Mouse (Mus musculus) limb, embryonic 10.5 days (tissue): ENCODE results near the gene Rngtt. TPM values are rescaled to one million over a fixed set of nuclear protein-coding genes. Genes with fewer than 3 reads are reported as not detected.

Experiments
- DNase-seq: peaks from one replicate; pipeline ENCODE4 v3.0.0-alpha.2; 2017; ENCODE audit warnings: low spot score
- H3K27ac ChIP-seq: fragments of 300-500 bp; sonication (generic); 2 replicates; pipeline ENCODE4 v1.5.1; 2016; ENCODE audit warnings: mild to moderate bottlenecking
- H3K27me3 ChIP-seq: fragments of 300-500 bp; sonication (generic); 2 replicates; pipeline ENCODE4 v1.6.1; 2016; ENCODE audit warnings: low read depth, mild to moderate bottlenecking; ENCODE audit not compliant: poor library complexity, severe bottlenecking
- H3K36me3 ChIP-seq: fragments of 300-500 bp; sonication (generic); 2 replicates; pipeline ENCODE4 v1.6.1; 2016; ENCODE audit warnings: mild to moderate bottlenecking, moderate library complexity
- H3K4me1 ChIP-seq: fragments of 300-500 bp; sonication (generic); 2 replicates; pipeline ENCODE4 v1.6.1; 2016
- H3K4me3 ChIP-seq: fragments of 300-500 bp; sonication (generic); 2 replicates; pipeline ENCODE4 v1.5.1; 2016; ENCODE audit warnings: mild to moderate bottlenecking, moderate library complexity
- H3K9me3 ChIP-seq: fragments of 300-500 bp; sonication (generic); replicated peaks from 2 replicates; pipeline ENCODE4 v1.6.1; 2016; ENCODE audit warnings: mild to moderate bottlenecking
- WGBS: fragments of 180-500 bp; shearing (Covaris S2); methylation state at CpG from one replicate; pipeline ENCODE4 v1.1.7; 2016; 5-methylcytosine and 5-hydroxymethylcytosine counted together
- polyA plus RNA-seq: library from polyadenylated mRNA; unstranded; fragments of >200 nt; fragmentation: Nextera tagmentation; extraction: Ambion mirVana; gene quantifications from 2 replicates; pipeline ENCODE4 v1.2.1, GENCODE M21; 2016

The Rngtt gene
- polyA plus RNA-seq, 1 experiment from 2014 or later, result 33.8 TPM

DNA sequence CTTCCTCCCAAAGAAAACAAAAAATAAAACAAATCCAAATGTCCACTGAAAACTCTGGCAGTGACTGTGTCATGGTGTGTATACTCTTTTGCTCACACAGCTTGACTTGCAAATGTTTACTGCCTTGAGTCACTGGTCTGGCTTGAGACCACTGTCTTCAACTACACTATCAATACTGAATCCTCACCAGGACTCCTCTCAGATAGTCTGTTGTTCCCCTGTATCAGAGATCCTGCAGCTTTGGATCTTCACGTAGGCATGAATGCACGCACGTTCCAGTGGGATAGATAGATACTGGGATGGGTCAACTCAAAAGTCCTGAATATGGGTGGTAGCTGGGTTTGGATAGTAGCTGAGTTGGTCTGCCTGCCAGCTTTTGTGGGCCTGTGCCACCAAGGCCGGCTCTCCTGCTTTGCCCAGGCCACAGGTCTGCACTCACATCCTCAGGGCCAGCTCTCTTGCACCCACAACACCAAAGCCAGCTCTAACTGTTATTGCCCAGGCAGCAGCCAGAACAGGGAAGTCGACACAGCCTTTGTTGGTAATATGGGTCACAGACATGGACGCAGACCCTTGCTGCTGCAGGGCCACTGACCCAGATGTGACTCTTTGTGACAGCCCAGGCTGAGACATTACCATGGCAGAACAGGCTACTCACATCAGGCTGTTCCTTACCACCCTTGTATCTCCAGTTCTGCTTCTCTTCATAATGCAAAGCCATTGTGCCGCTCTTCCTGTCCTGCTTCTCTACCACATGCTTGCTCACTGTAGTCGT is 168.1 kb downstream of the Rngtt start:
- 95% methylated on average over 8 of the region's 8 CpGs for WGBS
- DNase-seq, result no peak
- Histone ChIP-seq H3K4me3 (no peak overlapping the region), H3K9me3 (no peaks in the 10 kb centered on the region), H3K4me1 (no peaks in the 10 kb centered on the region), H3K36me3 (no peaks in the 10 kb centered on the region), H3K27ac (no peak overlapping the region), H3K27me3 (no peaks in the 10 kb centered on the region)

DNA sequence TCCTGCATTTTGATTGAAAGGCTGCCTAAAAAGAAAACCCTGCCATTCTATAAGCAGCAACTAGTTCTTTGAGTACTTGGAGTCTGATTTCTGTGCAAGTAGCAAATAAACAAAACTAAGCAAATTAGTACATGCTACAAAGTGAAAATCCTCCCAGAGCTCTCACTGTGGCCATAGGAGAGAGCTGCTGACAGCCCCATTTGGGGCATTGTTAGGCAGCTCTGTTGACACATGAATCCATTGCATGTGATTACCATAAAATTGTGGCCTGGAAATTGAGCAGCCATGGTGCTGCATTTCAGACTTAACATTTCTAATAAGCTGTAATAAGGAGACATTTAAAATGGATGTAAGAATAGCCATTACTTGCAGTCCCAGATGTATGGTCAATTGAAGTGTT is 171.6 kb downstream of the Rngtt start:
- Histone ChIP-seq H3K27ac (no peak overlapping the region), H3K36me3 (no peaks in the 10 kb centered on the region), H3K4me1 (no peaks in the 10 kb centered on the region), H3K27me3 (no peaks in the 10 kb centered on the region), H3K9me3 (no peaks in the 10 kb centered on the region), H3K4me3 (no peak overlapping the region)
- DNase-seq, result no peak

DNA sequence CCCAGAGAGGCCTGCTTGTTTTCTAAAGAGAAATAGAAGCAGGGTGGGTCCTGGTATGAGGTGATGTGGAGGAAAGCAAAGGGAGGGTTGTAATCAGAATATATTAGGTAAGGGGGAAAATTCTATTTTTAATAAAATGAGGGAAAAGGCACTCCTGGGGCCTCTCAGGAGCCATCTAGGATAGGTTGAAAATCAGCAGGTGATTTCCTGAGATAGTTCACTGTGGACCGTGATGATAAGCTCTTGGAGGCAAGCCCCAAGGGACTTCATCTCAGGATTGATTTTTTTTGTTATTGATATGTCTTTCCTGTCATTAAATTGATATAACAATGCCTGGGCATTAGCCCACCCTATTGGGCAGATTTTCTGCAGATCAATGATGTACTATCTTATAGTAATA is 175.9 kb downstream of the Rngtt start:
- H3K27me3 ChIP-seq, result no peaks in the 10 kb centered on the region
- WGBS, result 95% methylated on average over 1 of the region's 1 CpGs
- no peak overlapping the region for H3K4me3 ChIP-seq
- H3K4me1 ChIP-seq, result no peaks in the 10 kb centered on the region
- no peak for DNase-seq
- H3K36me3 ChIP-seq, result no peaks in the 10 kb centered on the region
- no peak overlapping the region for H3K27ac ChIP-seq
- H3K9me3 ChIP-seq, result no peaks in the 10 kb centered on the region

DNA sequence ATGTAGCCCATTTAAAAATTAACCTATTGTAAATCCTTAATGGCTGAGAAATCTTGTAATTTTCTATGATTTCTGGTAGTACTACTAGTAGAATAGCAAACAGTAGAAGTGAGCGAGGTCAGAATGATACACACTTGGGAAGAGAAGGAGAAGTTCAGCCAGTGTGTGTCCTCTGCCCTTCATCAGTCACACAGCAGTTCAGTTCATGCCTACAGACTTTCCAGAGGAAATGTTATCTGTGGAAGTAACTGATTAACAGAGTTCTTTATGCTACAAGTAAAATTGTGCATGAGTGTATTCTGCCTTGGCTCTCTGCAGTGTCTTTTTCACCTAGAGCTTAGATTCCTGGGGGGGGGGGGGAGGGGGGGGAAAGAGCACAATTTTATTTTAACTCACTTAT is 181.0 kb downstream of the Rngtt start:
- DNase-seq, result no peak
- 95% methylated on average over 1 of the region's 1 CpGs for WGBS
- Histone ChIP-seq H3K4me3 (no peak overlapping the region), H3K9me3 (no peaks in the 10 kb centered on the region), H3K4me1 (no peaks in the 10 kb centered on the region), H3K27ac (no peak overlapping the region), H3K27me3 (no peaks in the 10 kb centered on the region), H3K36me3 (no peaks in the 10 kb centered on the region)

DNA sequence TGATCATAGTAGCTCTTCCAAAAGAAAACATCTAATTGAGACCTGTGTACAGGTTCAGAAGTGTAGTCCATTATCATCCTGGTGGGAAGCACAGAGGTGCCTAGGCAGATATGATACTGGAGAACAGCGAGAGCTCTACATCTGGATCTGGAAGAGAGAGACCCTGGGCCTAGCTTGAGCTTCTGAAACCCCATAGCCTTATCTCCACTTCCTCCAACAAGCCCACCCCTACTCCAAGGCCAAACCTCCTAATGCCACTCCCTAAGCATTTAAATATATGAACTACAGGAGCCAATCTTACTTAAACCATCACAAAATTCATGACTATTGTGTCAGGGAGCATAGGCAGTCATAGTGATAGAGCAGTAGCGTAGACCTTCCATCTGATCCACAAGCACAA is 184.3 kb downstream of the Rngtt start:
- no peak for DNase-seq
- Histone ChIP-seq H3K27ac (no peak overlapping the region), H3K9me3 (no peaks in the 10 kb centered on the region), H3K36me3 (no peaks in the 10 kb centered on the region), H3K4me3 (no peak overlapping the region), H3K27me3 (no peaks in the 10 kb centered on the region), H3K4me1 (no peaks in the 10 kb centered on the region)
- 96% methylated on average over 2 of the region's 2 CpGs for WGBS

DNA sequence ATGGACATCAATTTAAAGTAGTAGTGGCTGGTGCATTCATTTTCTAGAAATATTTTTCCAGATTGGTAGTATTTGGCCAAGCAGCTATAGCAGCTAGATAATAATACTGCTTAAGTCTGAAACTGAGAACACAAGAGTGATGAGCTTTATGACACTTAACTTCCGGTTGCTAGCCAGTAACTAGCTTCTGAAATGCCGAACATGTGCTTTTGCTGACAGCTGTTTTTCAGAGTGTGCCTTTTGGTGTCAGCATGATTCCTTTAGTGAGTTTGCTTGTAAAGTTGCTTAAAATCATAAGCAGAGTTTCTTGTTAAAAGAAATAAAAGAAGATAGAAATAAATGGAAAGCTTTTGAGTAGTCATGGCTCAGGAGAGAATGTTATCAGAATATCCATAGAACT is 186.9 kb downstream of the Rngtt start:
- H3K9me3 ChIP-seq, result no peaks in the 10 kb centered on the region
- peaks cover 14% of the 10 kb centered on the region for H3K36me3 ChIP-seq
- WGBS, result 80% methylated on average over 2 of the region's 2 CpGs
- H3K27me3 ChIP-seq, result no peaks in the 10 kb centered on the region
- no peak overlapping the region for H3K4me3 ChIP-seq
- no peaks in the 10 kb centered on the region for H3K4me1 ChIP-seq
- DNase-seq, result no peak
- H3K27ac ChIP-seq, result no peak overlapping the region

DNA sequence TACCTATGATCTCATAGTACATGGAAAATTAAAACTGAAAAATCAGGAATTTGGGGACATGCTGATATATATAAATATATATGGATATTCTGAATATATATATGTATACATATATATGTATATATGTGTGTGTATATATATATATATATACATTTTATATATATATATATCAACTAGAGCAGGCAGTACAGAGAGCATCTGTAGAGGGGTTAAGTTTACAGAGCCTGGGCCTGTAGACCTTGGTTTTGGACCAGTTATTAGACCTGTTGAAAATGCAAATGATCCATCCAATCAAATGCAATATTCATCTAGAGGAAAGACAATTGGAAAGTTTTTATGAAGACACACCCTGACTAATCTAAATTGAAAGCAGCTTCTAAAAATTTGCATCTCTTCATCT is 187.5 kb downstream of the Rngtt start:
- Histone ChIP-seq H3K4me3 (no peak overlapping the region), H3K9me3 (no peaks in the 10 kb centered on the region), H3K4me1 (no peaks in the 10 kb centered on the region), H3K36me3 (peaks cover 18% of the 10 kb centered on the region), H3K27ac (no peak overlapping the region), H3K27me3 (no peaks in the 10 kb centered on the region)
- DNase-seq, result no peak

DNA sequence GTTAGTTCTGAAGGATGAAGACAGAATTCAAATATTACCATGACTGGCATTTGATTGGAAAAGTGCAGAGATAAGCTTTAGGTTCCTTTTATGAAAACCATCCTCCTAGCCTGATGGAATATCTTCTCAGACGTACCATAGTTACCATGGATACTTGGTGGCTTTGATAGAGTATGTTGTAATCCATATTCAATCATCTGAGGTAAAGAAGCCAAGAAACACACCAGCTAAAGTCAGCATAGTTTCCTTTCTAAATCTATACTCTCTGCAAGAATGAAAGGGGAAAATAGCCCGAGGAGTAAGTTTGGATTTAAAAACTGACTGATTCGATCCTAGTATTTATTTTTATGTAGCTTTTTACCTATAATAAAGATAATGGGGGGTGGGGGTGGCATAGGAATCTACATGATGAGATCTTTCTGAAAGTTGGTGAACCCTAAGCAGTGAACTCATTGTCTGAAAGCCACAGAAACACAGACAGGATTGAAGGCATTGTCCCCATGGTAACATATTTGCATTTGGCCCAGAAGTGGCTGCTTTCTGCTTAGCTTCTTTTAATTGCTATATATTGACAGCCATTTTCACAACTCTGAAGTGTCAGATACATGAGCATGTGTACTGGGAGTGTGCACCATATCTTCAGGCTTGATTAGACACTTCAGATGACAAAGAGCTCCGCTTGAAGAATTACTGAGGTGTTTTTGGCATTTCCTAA is 188.2 kb downstream of the Rngtt start:
- H3K4me1 ChIP-seq, result no peaks in the 10 kb centered on the region
- H3K4me3 ChIP-seq, result no peak overlapping the region
- H3K27me3 ChIP-seq, result no peaks in the 10 kb centered on the region
- peaks cover 23% of the 10 kb centered on the region for H3K36me3 ChIP-seq
- no peaks in the 10 kb centered on the region for H3K9me3 ChIP-seq
- DNase-seq, result no peak
- no peak overlapping the region for H3K27ac ChIP-seq
- WGBS, result 92% methylated on average over 4 of the region's 4 CpGs

DNA sequence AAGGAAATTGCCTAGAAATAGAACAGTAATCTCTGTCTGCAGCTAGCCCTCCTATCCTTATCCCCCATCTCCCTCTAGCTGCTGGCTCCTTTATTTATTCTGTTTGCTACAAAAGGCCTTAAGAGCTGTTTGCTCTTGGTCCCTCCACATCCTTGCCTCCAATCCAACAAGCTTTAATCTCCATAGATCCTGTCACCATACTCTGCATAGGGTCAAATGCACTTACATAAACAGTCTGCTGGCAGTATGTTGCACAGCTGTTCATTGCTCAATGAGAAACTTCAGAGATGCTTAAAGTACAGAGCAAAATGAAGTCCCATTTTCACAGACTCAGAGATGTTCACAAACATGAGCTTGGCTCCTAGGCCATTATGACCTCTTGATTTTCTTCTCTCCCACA is 196.5 kb downstream of the Rngtt start:
- peaks cover 29% of the 10 kb centered on the region for H3K36me3 ChIP-seq
- no peak overlapping the region for H3K4me3 ChIP-seq
- no peaks in the 10 kb centered on the region for H3K27me3 ChIP-seq
- H3K4me1 ChIP-seq, result no peaks in the 10 kb centered on the region
- H3K9me3 ChIP-seq, result no peaks in the 10 kb centered on the region
- H3K27ac ChIP-seq, result no peak overlapping the region
- DNase-seq, result no peak

DNA sequence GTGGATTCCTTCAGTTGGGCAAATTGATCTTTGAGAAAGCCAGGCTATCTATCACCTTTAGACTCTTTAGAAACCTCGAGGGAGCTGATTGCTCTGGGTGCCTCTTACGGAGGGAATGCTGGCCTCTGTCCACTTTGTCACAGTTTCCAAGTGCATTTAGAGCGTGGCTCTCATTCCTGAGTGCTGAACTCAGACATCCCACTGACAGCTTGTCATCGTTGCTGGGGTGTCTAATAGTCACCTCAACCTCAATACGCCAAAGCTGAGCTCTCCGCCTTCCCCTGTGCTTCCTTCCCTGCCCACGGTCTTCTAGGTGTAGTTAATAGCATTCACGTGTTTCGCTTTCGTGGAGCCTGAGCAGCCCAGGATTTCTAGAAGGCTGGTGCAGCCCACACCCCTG is 200.4 kb downstream of the Rngtt start:
- 0 out of 2 replicates have a peak, but pooled peaks cover 4% of the 10 kb centered on the region for H3K36me3 ChIP-seq
- H3K27ac ChIP-seq, result no peak overlapping the region
- DNase-seq, result peak; percentile 15
- H3K4me3 ChIP-seq, result no peak overlapping the region
- no peaks in the 10 kb centered on the region for H3K27me3 ChIP-seq
- H3K4me1 ChIP-seq, result no peaks in the 10 kb centered on the region
- 87% methylated on average over 10 of the region's 10 CpGs for whole genome bisulfite sequencing
- H3K9me3 ChIP-seq, result no peaks in the 10 kb centered on the region

DNA sequence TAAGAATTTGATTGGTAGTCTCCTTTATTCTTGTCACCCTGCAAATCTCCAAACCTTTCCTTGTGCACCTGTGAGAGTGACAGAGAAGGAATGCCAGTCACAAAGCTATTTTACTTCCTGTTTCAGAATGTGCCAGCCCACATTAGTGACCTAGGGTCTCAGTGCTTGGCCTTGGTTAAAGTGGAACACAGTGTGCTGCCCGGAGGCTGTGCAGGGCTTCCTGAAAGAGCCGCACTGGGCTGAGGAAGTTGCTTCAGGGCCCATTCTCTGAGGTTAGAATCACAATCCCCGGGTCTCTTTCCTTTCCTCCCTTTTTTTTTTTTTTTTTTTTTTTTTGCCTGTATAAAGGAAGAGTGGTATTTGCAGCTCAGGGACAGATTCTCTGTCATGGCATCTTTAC is 203.3 kb downstream of the Rngtt start:
- WGBS, result 77% methylated on average over 3 of the region's 3 CpGs
- Histone ChIP-seq H3K9me3 (no peaks in the 10 kb centered on the region), H3K4me1 (no peaks in the 10 kb centered on the region), H3K4me3 (no peak overlapping the region), H3K27me3 (no peaks in the 10 kb centered on the region), H3K36me3 (no peaks in the 10 kb centered on the region), H3K27ac (no peak overlapping the region)
- peak; percentile 25 for DNase-seq

DNA sequence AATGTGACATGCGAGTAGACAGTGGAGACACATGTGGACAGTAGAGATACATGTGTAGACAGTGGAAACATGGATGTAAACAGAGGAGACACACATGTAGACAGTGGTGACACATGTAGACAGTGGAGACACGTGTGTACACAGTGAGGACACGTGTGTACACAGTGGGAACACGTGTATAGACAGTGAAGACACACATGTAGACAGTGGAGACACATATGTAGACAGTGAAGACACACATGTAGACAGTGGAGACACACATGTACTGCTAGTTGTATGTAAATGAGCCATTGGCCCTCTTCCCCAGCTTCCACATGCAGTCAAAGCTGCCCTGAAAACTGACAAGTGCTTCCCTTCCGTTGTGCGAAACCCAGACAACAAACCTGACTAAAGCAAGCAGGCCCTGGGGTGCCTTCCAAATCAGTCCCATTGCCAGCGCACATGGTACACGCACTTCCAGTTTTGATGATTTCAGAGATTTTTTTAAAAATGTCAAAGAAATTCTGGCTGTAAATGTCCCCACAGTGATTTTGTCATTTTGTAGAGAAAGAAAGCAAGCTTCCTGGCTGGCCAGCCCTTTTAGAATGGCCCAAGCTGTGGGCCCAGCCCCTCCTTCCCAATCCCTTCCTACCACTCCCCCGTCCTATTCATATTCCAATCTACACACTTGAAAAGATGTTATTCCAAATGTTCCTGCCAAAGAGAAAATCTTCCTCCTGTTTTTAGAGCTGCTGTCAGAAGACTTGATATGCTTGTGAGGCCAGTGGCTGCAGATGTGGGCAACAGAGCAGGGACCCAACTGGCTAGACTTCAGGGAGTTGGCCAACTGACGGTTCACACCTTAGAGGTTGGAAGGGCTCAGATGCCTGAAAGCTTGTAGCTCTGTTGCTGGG is 204.2 kb downstream of the Rngtt start:
- no peaks in the 10 kb centered on the region for H3K4me1 ChIP-seq
- H3K27ac ChIP-seq, result no peak overlapping the region
- H3K4me3 ChIP-seq, result no peak overlapping the region
- H3K9me3 ChIP-seq, result no peaks in the 10 kb centered on the region
- WGBS, result 90% methylated on average over 10 of the region's 10 CpGs
- H3K27me3 ChIP-seq, result no peaks in the 10 kb centered on the region
- peak; percentile 15 for DNase-seq
- H3K36me3 ChIP-seq, result no peaks in the 10 kb centered on the region

DNA sequence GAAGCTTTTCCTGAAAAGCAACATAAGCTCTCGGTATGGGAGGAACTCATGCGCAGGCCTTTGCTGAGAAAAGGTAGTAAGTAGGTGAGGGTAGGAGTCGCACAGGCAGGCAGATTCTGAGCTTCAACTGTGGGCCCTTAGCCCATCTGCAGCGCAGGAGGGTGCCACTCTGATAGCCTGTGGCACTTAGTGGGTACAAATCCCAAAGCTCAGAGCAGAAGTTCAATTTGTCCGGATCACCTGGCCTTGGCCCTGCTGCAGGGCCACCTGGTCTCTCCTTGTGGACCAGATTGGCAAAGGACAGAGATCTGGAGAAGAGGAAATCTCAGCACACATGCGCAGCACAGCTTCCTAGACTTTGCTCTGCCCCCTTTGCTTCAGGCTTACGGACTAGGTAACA is 210.1 kb downstream of the Rngtt start:
- Histone ChIP-seq H3K27ac (no peak overlapping the region), H3K9me3 (no peaks in the 10 kb centered on the region), H3K4me1 (no peaks in the 10 kb centered on the region), H3K36me3 (no peaks in the 10 kb centered on the region), H3K27me3 (no peaks in the 10 kb centered on the region), H3K4me3 (no peak overlapping the region)
- DNase-seq, result no peak
- WGBS, result 92% methylated on average over 7 of the region's 7 CpGs
